Mouse (Mus musculus) limb, embryonic 15.5 days (tissue): Measurements from ENCODE around the gene Atp13a4. TPM values are rescaled to one million over a fixed set of nuclear protein-coding genes. Genes with fewer than 3 reads are reported as not detected.

Source experiments
- ATAC-seq: fragments of 200-750 bp; cut with Nextera tagmentation; 2 replicates; pipeline ENCODE4 v1.8.0; 2017; ENCODE audit warnings: low read depth, moderate TSS enrichment; ENCODE audit not compliant: insufficient number of reproducible peaks, low FRiP score, low TSS enrichment
- H3K27ac ChIP-seq: fragments of 300-500 bp; sonication (generic); 2 replicates; pipeline ENCODE4 v1.5.1; 2015; ENCODE audit warnings: moderate library complexity, mild to moderate bottlenecking, inconsistent platforms
- H3K27me3 ChIP-seq: fragments of 300-500 bp; sonication (generic); 2 replicates; pipeline ENCODE4 v1.6.1; 2015; ENCODE audit warnings: inconsistent platforms
- H3K36me3 ChIP-seq: fragments of 300-500 bp; sonication (generic); 2 replicates; pipeline ENCODE4 v1.6.1; 2015; ENCODE audit warnings: inconsistent platforms
- H3K4me1 ChIP-seq: fragments of 300-500 bp; sonication (generic); 2 replicates; pipeline ENCODE4 v1.6.1; 2015; ENCODE audit warnings: inconsistent platforms
- H3K4me2 ChIP-seq: fragments of 300-500 bp; sonication (generic); 2 replicates; pipeline ENCODE4 v1.6.1; 2015; ENCODE audit warnings: mild to moderate bottlenecking, inconsistent platforms
- H3K4me3 ChIP-seq: fragments of 300-500 bp; sonication (generic); 2 replicates; pipeline ENCODE4 v1.5.1; 2015; ENCODE audit warnings: mild to moderate bottlenecking, inconsistent platforms
- H3K9ac ChIP-seq: fragments of 300-500 bp; sonication (generic); 2 replicates; pipeline ENCODE4 v1.6.1; 2015; ENCODE audit warnings: inconsistent platforms
- H3K9me3 ChIP-seq: fragments of 300-500 bp; sonication (generic); 2 replicates; pipeline ENCODE4 v1.6.1; 2016; ENCODE audit warnings: inconsistent platforms
- WGBS: fragments of 180-500 bp; shearing (Covaris S2); methylation state at CpG from one replicate; pipeline ENCODE4 v1.1.7; 2015; 5-methylcytosine and 5-hydroxymethylcytosine counted together
- polyA plus RNA-seq: library from polyadenylated mRNA; unstranded; fragments of >200 nt; fragmentation: Nextera tagmentation; extraction: Ambion mirVana; gene quantifications from 2 replicates; pipeline ENCODE4 v1.2.1, GENCODE M21; 2015

The Atp13a4 gene
- polyA plus RNA-seq, 1 experiment from 2014 or later, result 1.8 TPM

GRCm38 (mm10) chr16:29535866-29536265, 8.8 kb downstream of the Atp13a4 start:
- WGBS, result 84% methylated on average over 4 of the region's 4 CpGs
- Histone ChIP-seq H3K36me3 (no peaks in the 10 kb centered on the region), H3K27me3 (no peaks in the 10 kb centered on the region), H3K9me3 (no peaks in the 10 kb centered on the region), H3K4me1 (no peaks in the 10 kb centered on the region), H3K27ac (no peak overlapping the region), H3K4me2 (no peak overlapping the region), H3K4me3 (no peak overlapping the region), H3K9ac (no peak overlapping the region)
- ATAC-seq, result no peak

GRCm38 (mm10) chr16:29533641-29534040, 11.0 kb downstream of the Atp13a4 start:
- H3K4me1 ChIP-seq, result no peaks in the 10 kb centered on the region
- no peak for ATAC-seq
- 72% methylated on average over 6 of the region's 6 CpGs for WGBS
- no peaks in the 10 kb centered on the region for H3K36me3 ChIP-seq
- H3K27ac ChIP-seq, result no peak overlapping the region
- no peak overlapping the region for H3K9ac ChIP-seq
- no peak overlapping the region for H3K4me3 ChIP-seq
- H3K4me2 ChIP-seq, result no peak overlapping the region
- no peaks in the 10 kb centered on the region for H3K9me3 ChIP-seq
- no peaks in the 10 kb centered on the region for H3K27me3 ChIP-seq

- no peaks in the 10 kb centered on the region for H3K36me3 ChIP-seq
- no peak overlapping the region for H3K4me3 ChIP-seq
- H3K9me3 ChIP-seq, result no peaks in the 10 kb centered on the region
- no peaks in the 10 kb centered on the region for H3K27me3 ChIP-seq
- no peaks in the 10 kb centered on the region for H3K4me1 ChIP-seq
- no peak overlapping the region for H3K4me2 ChIP-seq
- no peak for ATAC-seq
- WGBS, result 87% methylated on average over 6 of the region's 6 CpGs
- H3K27ac ChIP-seq, result no peak overlapping the region
- no peak overlapping the region for H3K9ac ChIP-seq
Measured at GRCm38 (mm10) chr16:29527085-29527484, 17.6 kb downstream of the Atp13a4 start.

GRCm38 (mm10) chr16:29526585-29526984, 18.1 kb downstream of the Atp13a4 start:
- H3K9me3 ChIP-seq, result no peaks in the 10 kb centered on the region
- no peak overlapping the region for H3K9ac ChIP-seq
- WGBS, result 83% methylated on average over 8 of the region's 8 CpGs
- H3K4me2 ChIP-seq, result no peak overlapping the region
- no peaks in the 10 kb centered on the region for H3K27me3 ChIP-seq
- no peak for ATAC-seq
- no peak overlapping the region for H3K27ac ChIP-seq
- no peaks in the 10 kb centered on the region for H3K4me1 ChIP-seq
- H3K4me3 ChIP-seq, result no peak overlapping the region
- H3K36me3 ChIP-seq, result no peaks in the 10 kb centered on the region

- WGBS, result 78% methylated on average over 3 of the region's 3 CpGs
- H3K27me3 ChIP-seq, result no peaks in the 10 kb centered on the region
- H3K27ac ChIP-seq, result no peak overlapping the region
- no peak for ATAC-seq
- no peaks in the 10 kb centered on the region for H3K4me1 ChIP-seq
- H3K4me3 ChIP-seq, result no peak overlapping the region
- no peaks in the 10 kb centered on the region for H3K9me3 ChIP-seq
- no peaks in the 10 kb centered on the region for H3K36me3 ChIP-seq
- H3K9ac ChIP-seq, result no peak overlapping the region
- no peak overlapping the region for H3K4me2 ChIP-seq
Measured at GRCm38 (mm10) chr16:29512495-29512894, 32.2 kb downstream of the Atp13a4 start.

- WGBS, result 75% methylated on average over 7 of the region's 7 CpGs
- H3K9ac ChIP-seq, result no peak overlapping the region
- H3K27me3 ChIP-seq, result no peaks in the 10 kb centered on the region
- H3K4me1 ChIP-seq, result no peaks in the 10 kb centered on the region
- H3K4me3 ChIP-seq, result no peak overlapping the region
- no peak overlapping the region for H3K4me2 ChIP-seq
- no peaks in the 10 kb centered on the region for H3K9me3 ChIP-seq
- H3K27ac ChIP-seq, result no peak overlapping the region
- H3K36me3 ChIP-seq, result no peaks in the 10 kb centered on the region
- ATAC-seq, result no peak
Measured at GRCm38 (mm10) chr16:29510743-29511142, 33.9 kb downstream of the Atp13a4 start.

GRCm38 (mm10) chr16:29509881-29510280, 34.8 kb downstream of the Atp13a4 start:
- Histone ChIP-seq H3K27me3 (no peaks in the 10 kb centered on the region), H3K4me2 (no peak overlapping the region), H3K27ac (no peak overlapping the region), H3K9ac (no peak overlapping the region), H3K9me3 (no peaks in the 10 kb centered on the region), H3K4me3 (no peak overlapping the region), H3K4me1 (no peaks in the 10 kb centered on the region), H3K36me3 (no peaks in the 10 kb centered on the region)
- WGBS, result 85% methylated on average over 3 of the region's 3 CpGs
- no peak for ATAC-seq

GRCm38 (mm10) chr16:29504671-29505070, 40.0 kb downstream of the Atp13a4 start:
- Histone ChIP-seq H3K4me3 (no peak overlapping the region), H3K9me3 (no peaks in the 10 kb centered on the region), H3K4me2 (no peak overlapping the region), H3K27ac (no peak overlapping the region), H3K36me3 (no peaks in the 10 kb centered on the region), H3K4me1 (no peaks in the 10 kb centered on the region), H3K9ac (no peak overlapping the region), H3K27me3 (no peaks in the 10 kb centered on the region)
- ATAC-seq, result no peak
- 65% methylated on average over 4 of the region's 4 CpGs for WGBS

GRCm38 (mm10) chr16:29504198-29504597, 40.5 kb downstream of the Atp13a4 start:
- H3K9ac ChIP-seq, result no peak overlapping the region
- no peak overlapping the region for H3K27ac ChIP-seq
- 72% methylated on average over 9 of the region's 9 CpGs for WGBS
- ATAC-seq, result no peak
- no peaks in the 10 kb centered on the region for H3K36me3 ChIP-seq
- no peak overlapping the region for H3K4me2 ChIP-seq
- H3K4me3 ChIP-seq, result no peak overlapping the region
- no peaks in the 10 kb centered on the region for H3K9me3 ChIP-seq
- no peaks in the 10 kb centered on the region for H3K27me3 ChIP-seq
- H3K4me1 ChIP-seq, result no peaks in the 10 kb centered on the region

- no peak for ATAC-seq
- Histone ChIP-seq H3K27me3 (no peaks in the 10 kb centered on the region), H3K4me3 (no peak overlapping the region), H3K9me3 (no peaks in the 10 kb centered on the region), H3K36me3 (no peaks in the 10 kb centered on the region), H3K4me1 (no peaks in the 10 kb centered on the region), H3K9ac (no peak overlapping the region), H3K4me2 (no peak overlapping the region), H3K27ac (no peak overlapping the region)
- WGBS, result 79% methylated on average over 3 of the region's 3 CpGs
Measured at GRCm38 (mm10) chr16:29491031-29491430, 53.6 kb downstream of the Atp13a4 start.

GRCm38 (mm10) chr16:29481439-29481838, 63.2 kb downstream of the Atp13a4 start:
- Histone ChIP-seq H3K9ac (no peak overlapping the region), H3K4me2 (no peak overlapping the region), H3K9me3 (no peaks in the 10 kb centered on the region), H3K4me3 (no peak overlapping the region), H3K36me3 (no peaks in the 10 kb centered on the region), H3K27ac (no peak overlapping the region), H3K27me3 (no peaks in the 10 kb centered on the region), H3K4me1 (no peaks in the 10 kb centered on the region)
- ATAC-seq, result no peak

GRCm38 (mm10) chr16:29480396-29480795, 64.3 kb downstream of the Atp13a4 start:
- H3K27ac ChIP-seq, result no peak overlapping the region
- H3K9me3 ChIP-seq, result no peaks in the 10 kb centered on the region
- H3K4me2 ChIP-seq, result no peak overlapping the region
- H3K9ac ChIP-seq, result no peak overlapping the region
- H3K4me1 ChIP-seq, result no peaks in the 10 kb centered on the region
- H3K36me3 ChIP-seq, result no peaks in the 10 kb centered on the region
- H3K4me3 ChIP-seq, result no peak overlapping the region
- H3K27me3 ChIP-seq, result no peaks in the 10 kb centered on the region
- no peak for ATAC-seq
- 85% methylated on average over 6 of the region's 6 CpGs for WGBS

GRCm38 (mm10) chr16:29463798-29464197, 80.9 kb downstream of the Atp13a4 start:
- H3K4me1 ChIP-seq, result no peaks in the 10 kb centered on the region
- H3K27me3 ChIP-seq, result no peaks in the 10 kb centered on the region
- H3K36me3 ChIP-seq, result no peaks in the 10 kb centered on the region
- no peaks in the 10 kb centered on the region for H3K9me3 ChIP-seq
- H3K27ac ChIP-seq, result no peak overlapping the region
- WGBS, result 71% methylated on average over 3 of the region's 3 CpGs
- no peak overlapping the region for H3K9ac ChIP-seq
- ATAC-seq, result no peak
- no peak overlapping the region for H3K4me3 ChIP-seq
- no peak overlapping the region for H3K4me2 ChIP-seq
